Mouse (Mus musculus) liver, embryonic 15.5 days (tissue): ENCODE results near the gene Ndufa6. TPM values are rescaled to one million over a fixed set of nuclear protein-coding genes. Genes with fewer than 3 reads are reported as not detected.

ENCODE experiments used
- ATAC-seq: fragments of 200-750 bp; cut with Nextera tagmentation; 2 replicates; pipeline ENCODE4 v1.8.0; 2017; ENCODE audit warnings: moderate number of reproducible peaks, mild to moderate bottlenecking, moderate library complexity; ENCODE audit not compliant: insufficient read depth
- H3K27ac ChIP-seq: fragments of 300-500 bp; sonication (generic); replicated peaks from 2 replicates; pipeline ENCODE4 v1.5.1; 2015; ENCODE audit warnings: mild to moderate bottlenecking, inconsistent platforms
- H3K27me3 ChIP-seq: fragments of 300-500 bp; sonication (generic); 2 replicates; pipeline ENCODE4 v1.6.1; 2015; ENCODE audit warnings: mild to moderate bottlenecking, inconsistent platforms
- H3K36me3 ChIP-seq: fragments of 300-500 bp; sonication (generic); replicated peaks from 2 replicates; pipeline ENCODE4 v1.6.1; 2015; ENCODE audit warnings: moderate library complexity, mild to moderate bottlenecking, inconsistent platforms
- H3K4me1 ChIP-seq: fragments of 300-500 bp; sonication (generic); replicated peaks from 2 replicates; pipeline ENCODE4 v1.6.1; 2015; ENCODE audit warnings: inconsistent platforms
- H3K4me2 ChIP-seq: fragments of 300-500 bp; sonication (generic); 2 replicates; pipeline ENCODE4 v1.6.1; 2015; ENCODE audit warnings: moderate library complexity, mild to moderate bottlenecking, inconsistent platforms
- H3K4me3 ChIP-seq: fragments of 300-500 bp; sonication (generic); replicated peaks from 2 replicates; pipeline ENCODE4 v1.5.1; 2015; ENCODE audit warnings: mild to moderate bottlenecking, inconsistent platforms
- H3K9ac ChIP-seq: fragments of 300-500 bp; sonication (generic); 2 replicates; pipeline ENCODE4 v1.6.1; 2015; ENCODE audit warnings: moderate library complexity, mild to moderate bottlenecking, inconsistent platforms
- H3K9me3 ChIP-seq: fragments of 300-500 bp; sonication (generic); replicated peaks from 2 replicates; pipeline ENCODE4 v1.6.1; 2016; ENCODE audit warnings: inconsistent platforms
- WGBS: fragments of 180-500 bp; shearing (Covaris S2); methylation state at CpG from one replicate; pipeline ENCODE4 v1.1.7; 2015; ENCODE audit warnings: mixed read lengths; ENCODE audit not compliant: insufficient replicate concordance; 5-methylcytosine and 5-hydroxymethylcytosine counted together
- polyA plus RNA-seq: library from polyadenylated mRNA; unstranded; fragments of >200 nt; fragmentation: Nextera tagmentation; extraction: Ambion mirVana; gene quantifications from 2 replicates; pipeline ENCODE4 v1.2.1, GENCODE M21; 2015

Gene Ndufa6
- polyA plus RNA-seq, 1 experiment from 2014 or later, result 310 TPM

- H3K36me3 ChIP-seq, result no peaks in the 10 kb centered on the region
- peak within 1 kb of the TSS; percentile 35; the same call in 1 of the 2 replicates for H3K9ac ChIP-seq
- H3K27ac ChIP-seq, result peak within 1 kb of the TSS; percentile 88
- H3K27me3 ChIP-seq, result peaks cover 11% of the 10 kb centered on the region
- peak within 1 kb of the TSS; percentile 64 for H3K4me2 ChIP-seq
- WGBS, result under 1% methylated on average over 19 of the region's 24 CpGs
- peak within 1 kb of the TSS; percentile 51 for H3K4me3 ChIP-seq
- peak; percentile 62 for ATAC-seq
- peaks cover 19% of the 10 kb centered on the region for H3K4me1 ChIP-seq
- H3K9me3 ChIP-seq, result no peaks in the 10 kb centered on the region
Observed at GRCm38 (mm10) chr15:82379871-82380713, 26.0 kb upstream of the Ndufa6 start, which contains the start of gene Cyp2d22. Gene Cyp2d22 (minus strand): TSS chr15:82380260.

GRCm38 (mm10) chr15:82379511-82379870 is 25.4 kb upstream of the Ndufa6 start:
- H3K9me3 ChIP-seq, result no peaks in the 10 kb centered on the region
- H3K9ac ChIP-seq, result no peak overlapping the region
- H3K36me3 ChIP-seq, result no peaks in the 10 kb centered on the region
- ATAC-seq, result peak; percentile 82
- H3K4me1 ChIP-seq, result peaks cover 19% of the 10 kb centered on the region
- H3K4me2 ChIP-seq, result peak overlapping the region; percentile 64
- H3K4me3 ChIP-seq, result peak overlapping the region; percentile 51
- H3K27ac ChIP-seq, result peak overlapping the region; percentile 88
- peaks cover 11% of the 10 kb centered on the region for H3K27me3 ChIP-seq
- WGBS, result 15% methylated on average over 7 of the region's 7 CpGs

GRCm38 (mm10) chr15:82378261-82379180 is 24.4 kb upstream of the Ndufa6 start:
- WGBS, result 47% methylated on average over 15 of the region's 15 CpGs
- Histone ChIP-seq H3K9ac (no peak overlapping the region; the same call in 1 of the 2 replicates), H3K36me3 (no peaks in the 10 kb centered on the region), H3K27me3 (peaks cover 11% of the 10 kb centered on the region), H3K27ac (peak overlapping the region; percentile 88), H3K4me1 (peaks cover 19% of the 10 kb centered on the region), H3K4me2 (peak overlapping the region; percentile 13), H3K4me3 (peak overlapping the region; percentile 23; the same call in 1 of the 2 replicates), H3K9me3 (no peaks in the 10 kb centered on the region)
- ATAC-seq, result no peak

GRCm38 (mm10) chr15:82377701-82378100 is 23.6 kb upstream of the Ndufa6 start:
- H3K9ac ChIP-seq, result no peak overlapping the region; the same call in 1 of the 2 replicates
- 59% methylated on average over 5 of the region's 5 CpGs for WGBS
- no peak for ATAC-seq
- peaks cover 11% of the 10 kb centered on the region for H3K27me3 ChIP-seq
- H3K27ac ChIP-seq, result peak overlapping the region; percentile 88
- H3K4me3 ChIP-seq, result no peak overlapping the region
- H3K36me3 ChIP-seq, result no peaks in the 10 kb centered on the region
- peak overlapping the region; percentile 13 for H3K4me2 ChIP-seq
- H3K4me1 ChIP-seq, result peaks cover 19% of the 10 kb centered on the region
- no peaks in the 10 kb centered on the region for H3K9me3 ChIP-seq

GRCm38 (mm10) chr15:82376393-82377138 is 22.4 kb upstream of the Ndufa6 start:
- Histone ChIP-seq H3K4me1 (peaks cover 19% of the 10 kb centered on the region), H3K27me3 (peaks cover 11% of the 10 kb centered on the region), H3K4me3 (no peak overlapping the region), H3K9ac (no peak overlapping the region), H3K4me2 (no peak overlapping the region), H3K27ac (0 out of 2 replicates have a peak overlapping the region, but pooled peaks have one; percentile 24), H3K36me3 (no peaks in the 10 kb centered on the region), H3K9me3 (no peaks in the 10 kb centered on the region)
- 63% methylated on average over 17 of the region's 17 CpGs for WGBS
- no peak for ATAC-seq

DNA sequence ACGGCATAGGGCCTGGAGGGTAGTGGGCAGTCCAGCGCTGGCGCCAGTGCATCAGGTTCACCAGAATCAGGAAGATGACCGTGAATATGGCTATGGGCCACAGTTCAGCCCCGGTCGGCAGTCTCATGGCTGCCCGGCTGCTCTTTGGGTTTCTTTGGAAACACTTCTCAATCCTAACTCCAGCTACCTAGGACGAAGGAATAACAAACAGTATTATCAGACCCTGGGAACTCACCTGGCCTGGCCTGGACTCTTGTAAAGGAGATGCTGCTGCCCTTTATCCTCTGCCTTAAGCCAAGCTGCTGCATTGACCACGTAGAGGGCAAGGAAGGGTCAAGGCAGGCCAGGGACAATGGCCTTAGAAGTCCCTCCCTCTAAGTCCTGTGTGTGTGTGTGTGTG is 21.7 kb upstream of the Ndufa6 start:
- Histone ChIP-seq H3K9me3 (no peaks in the 10 kb centered on the region), H3K36me3 (no peaks in the 10 kb centered on the region), H3K27me3 (peaks cover 9% of the 10 kb centered on the region), H3K9ac (no peak overlapping the region), H3K4me3 (no peak overlapping the region), H3K4me1 (peaks cover 16% of the 10 kb centered on the region), H3K4me2 (no peak overlapping the region), H3K27ac (no peak overlapping the region)
- ATAC-seq, result no peak
- WGBS, result 71% methylated on average over 9 of the region's 9 CpGs

- peaks cover 8% of the 10 kb centered on the region for H3K4me1 ChIP-seq
- H3K36me3 ChIP-seq, result no peaks in the 10 kb centered on the region
- no peak overlapping the region for H3K4me3 ChIP-seq
- H3K9me3 ChIP-seq, result no peaks in the 10 kb centered on the region
- peaks cover 2% of the 10 kb centered on the region; the same call in 1 of the 2 replicates for H3K27me3 ChIP-seq
- no peak overlapping the region for H3K4me2 ChIP-seq
- WGBS, result 81% methylated on average over 5 of the region's 5 CpGs
- H3K27ac ChIP-seq, result no peak overlapping the region
- H3K9ac ChIP-seq, result no peak overlapping the region
- no peak for ATAC-seq
Observed at GRCm38 (mm10) chr15:82374437-82374836, 20.3 kb upstream of the Ndufa6 start.

GRCm38 (mm10) chr15:82372991-82373390 is 18.9 kb upstream of the Ndufa6 start:
- 65% methylated on average over 5 of the region's 5 CpGs for WGBS
- H3K36me3 ChIP-seq, result no peaks in the 10 kb centered on the region
- no peak overlapping the region for H3K4me3 ChIP-seq
- ATAC-seq, result no peak
- no peak overlapping the region for H3K9ac ChIP-seq
- no peak overlapping the region for H3K4me2 ChIP-seq
- H3K4me1 ChIP-seq, result peaks cover 7% of the 10 kb centered on the region
- H3K9me3 ChIP-seq, result no peaks in the 10 kb centered on the region
- no peak overlapping the region for H3K27ac ChIP-seq
- H3K27me3 ChIP-seq, result no peaks in the 10 kb centered on the region

DNA sequence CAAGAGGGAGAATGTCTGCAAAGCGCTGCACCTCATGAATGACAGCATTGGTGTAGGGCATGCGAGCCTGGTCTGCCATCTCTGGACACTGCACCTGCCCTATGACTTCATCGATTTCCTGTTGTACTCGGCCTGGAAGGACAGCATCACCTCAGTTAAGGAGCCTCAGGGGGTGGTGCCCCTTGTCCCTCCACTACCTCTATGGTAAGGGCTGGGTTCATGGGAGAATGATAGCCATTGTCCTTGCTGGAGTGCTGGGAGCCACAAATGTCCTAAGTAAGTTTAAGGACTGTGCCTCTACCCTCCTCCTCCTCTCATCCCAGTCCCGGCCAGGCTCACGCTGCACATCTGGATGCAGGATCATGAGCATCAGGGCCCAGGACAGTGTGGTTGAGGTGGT is 18.3 kb upstream of the Ndufa6 start:
- no peak overlapping the region for H3K4me3 ChIP-seq
- H3K9me3 ChIP-seq, result no peaks in the 10 kb centered on the region
- H3K4me2 ChIP-seq, result no peak overlapping the region
- no peak overlapping the region for H3K27ac ChIP-seq
- 66% methylated on average over 6 of the region's 6 CpGs for WGBS
- H3K36me3 ChIP-seq, result no peaks in the 10 kb centered on the region
- no peak overlapping the region for H3K9ac ChIP-seq
- no peak for ATAC-seq
- H3K4me1 ChIP-seq, result peaks cover 7% of the 10 kb centered on the region
- no peaks in the 10 kb centered on the region for H3K27me3 ChIP-seq

DNA sequence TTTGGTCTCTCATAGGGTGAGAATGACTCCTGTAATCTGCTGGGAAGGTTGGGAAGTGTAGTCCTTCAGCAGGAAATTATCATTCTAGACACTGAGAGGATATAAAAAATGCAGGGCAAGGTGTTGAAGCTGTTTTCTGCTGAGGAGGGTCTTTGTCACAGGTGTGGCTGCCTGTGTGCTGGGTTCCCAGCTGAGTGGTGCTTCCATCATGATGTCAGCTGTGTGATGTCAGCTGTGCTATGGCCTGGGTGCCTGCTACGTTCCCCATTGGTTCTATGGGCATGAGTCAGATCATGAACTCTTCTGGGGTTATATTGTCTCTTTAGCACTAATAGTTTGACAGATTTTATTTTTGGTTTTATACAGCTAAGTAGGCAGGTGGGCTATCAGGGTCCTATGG is 14.7 kb upstream of the Ndufa6 start:
- Histone ChIP-seq H3K27ac (no peak overlapping the region), H3K9ac (no peak overlapping the region), H3K4me3 (no peak overlapping the region), H3K9me3 (no peaks in the 10 kb centered on the region), H3K4me2 (no peak overlapping the region), H3K36me3 (no peaks in the 10 kb centered on the region), H3K27me3 (no peaks in the 10 kb centered on the region), H3K4me1 (no peaks in the 10 kb centered on the region)
- WGBS, result 74% methylated on average over 1 of the region's 1 CpGs
- ATAC-seq, result no peak
